ENCODE assay signal across 28 mouse cellular contexts in the genomic region with DNA sequence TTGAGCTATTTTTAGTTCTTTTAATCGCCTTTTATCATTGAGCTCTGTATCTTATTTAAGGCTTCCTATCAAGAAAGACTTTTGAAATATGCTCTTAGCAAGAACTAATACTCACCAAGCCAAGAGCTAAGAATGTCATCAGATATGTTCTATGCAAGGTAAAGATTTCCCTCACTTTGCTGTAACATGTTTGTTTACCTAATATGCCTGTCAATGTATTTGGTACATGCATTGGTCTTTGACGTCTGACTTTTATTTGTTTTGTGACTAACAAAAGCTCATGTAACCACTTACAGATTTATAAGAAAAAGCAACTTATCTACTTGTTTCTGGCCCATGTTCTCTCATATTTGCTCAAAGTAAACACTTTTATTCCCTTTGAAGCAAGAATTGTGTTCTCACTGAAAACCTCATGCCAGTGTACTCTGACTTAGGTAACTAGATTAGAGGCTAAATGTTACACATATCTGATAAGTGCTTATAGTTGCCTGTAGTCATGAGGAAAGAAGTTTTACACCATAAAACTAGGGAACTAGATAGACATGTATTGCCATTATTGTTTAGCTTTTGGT. TPM values are rescaled to one million over a fixed set of nuclear protein-coding genes. Genes with fewer than 3 reads are reported as not detected.
DNase-seq lines count a peak whose midpoint lies in the region; ATAC-seq and TF ChIP-seq lines count a peak whose summit lies in the region.
"Had no signal": no experiment of that assay in that cellular context is flagged by ENCODE, and none has a peak within 500 bp of the region (broad histone marks: within the 10 kb centered on the region; RNA-seq: fewer than 3 reads in every experiment).

No protein-coding gene starts in this region.

- peak; percentile 70 for DNase-seq in liver, adult 2 months (ENCODE audit: extremely low read depth, low read depth, low spot score)
- DNase-seq in liver, postnatal 0 days: no peak
- peak; percentile 2 for DNase-seq in naive thymus-derived CD4-positive, alpha-beta T cell, adult 2 months (ENCODE audit: low read depth)
- DNase-seq in stomach, postnatal 0 days (ENCODE audit: low spot score): no peak
- DNase-seq in left cerebral cortex, adult 18-20 months (ENCODE audit: low spot score in 2 of 2): no peak
- DNase-seq: adrenal gland, adult 8-10 months; adrenal gland, postnatal 14 days; adrenal gland, postnatal 36 days; B cell, adult 2 months; cerebellum, adult 11-12 months; cerebellum, adult 2 months; cerebellum, adult 9-10 months; cerebellum, postnatal 10 days; cerebellum, postnatal 25 days had no signal

- TF ChIP-seq CTCF in liver, adult 2 months (IDR thresholded peaks at IDR 0.05; ENCODE audit: low read depth, low read length): no peak
- no peak for TF ChIP-seq CTCF in liver, postnatal 0 days (IDR thresholded peaks at IDR 0.05; ENCODE audit: low read depth)
- TF ChIP-seq CTCF in stomach, postnatal 0 days (IDR thresholded peaks at IDR 0.05; ENCODE audit: low read depth): no peak

- H3K4me1 ChIP-seq in liver, adult 2 months (ENCODE audit: control insufficient read depth, insufficient read depth, low read length): no peaks in the 10 kb centered on the region
- no peaks in the 10 kb centered on the region for H3K4me1 ChIP-seq in liver, postnatal 0 days (ENCODE audit: insufficient read depth)
- H3K4me1 ChIP-seq in stomach, embryonic 15.5 days: no peaks in the 10 kb centered on the region
- H3K4me1 ChIP-seq in stomach, postnatal 0 days (replicated peaks; ENCODE audit: control insufficient read depth, insufficient read depth): no peaks in the 10 kb centered on the region
- no peaks in the 10 kb centered on the region for H3K4me1 ChIP-seq in forebrain, embryonic 15.5 days
- H3K4me1 ChIP-seq: embryonic facial prominence, embryonic 10.5 days; embryonic facial prominence, embryonic 12.5 days; forebrain, embryonic 13.5 days had no signal

- H3K79me2 ChIP-seq in liver, adult 2 months (ENCODE audit: control insufficient read depth, insufficient read depth, low read length): no peaks in the 10 kb centered on the region

- H3K9me3 ChIP-seq in liver, postnatal 0 days (ENCODE audit: low read length): no peaks in the 10 kb centered on the region
- no peaks in the 10 kb centered on the region for H3K9me3 ChIP-seq in stomach, embryonic 15.5 days
- H3K9me3 ChIP-seq in stomach, postnatal 0 days (ENCODE audit: control insufficient read depth, low read length): no peaks in the 10 kb centered on the region
- H3K9me3 ChIP-seq in forebrain, embryonic 15.5 days: no peaks in the 10 kb centered on the region
- H3K9me3 ChIP-seq: embryonic facial prominence, embryonic 10.5 days; embryonic facial prominence, embryonic 12.5 days; forebrain, embryonic 13.5 days; G1E had no signal

- no peak overlapping the region for H3K4me2 ChIP-seq in liver, postnatal 0 days (ENCODE audit: low read depth, low read length)
- no peak overlapping the region for H3K4me2 ChIP-seq in stomach, embryonic 15.5 days
- no peak overlapping the region for H3K4me2 ChIP-seq in stomach, postnatal 0 days (replicated peaks; ENCODE audit: low read depth)
- no peak overlapping the region for H3K4me2 ChIP-seq in forebrain, embryonic 15.5 days (replicated peaks)
- H3K4me2 ChIP-seq: embryonic facial prominence, embryonic 12.5 days; forebrain, embryonic 13.5 days had no signal

- no peak overlapping the region for H3K4me3 ChIP-seq in liver, adult 2 months (ENCODE audit: insufficient read depth, low read depth, low read length)
- no peak overlapping the region for H3K4me3 ChIP-seq in liver, postnatal 0 days (ENCODE audit: low read depth, low read length)
- no peak overlapping the region for H3K4me3 ChIP-seq in stomach, embryonic 15.5 days (replicated peaks)
- H3K4me3 ChIP-seq in stomach, postnatal 0 days (ENCODE audit: low read depth, low read length): no peak overlapping the region
- no peak overlapping the region for H3K4me3 ChIP-seq in forebrain, embryonic 15.5 days
- H3K4me3 ChIP-seq: embryonic facial prominence, embryonic 10.5 days; embryonic facial prominence, embryonic 12.5 days; forebrain, embryonic 13.5 days had no signal

- TF ChIP-seq EP300 in liver, postnatal 0 days (IDR thresholded peaks at IDR 0.05; ENCODE audit: low read depth): no peak
- TF ChIP-seq EP300 in stomach, postnatal 0 days (optimal IDR thresholded peaks at IDR 0.05): no peak

- TF ChIP-seq POLR2A in liver, adult 2 months (IDR thresholded peaks at IDR 0.05; ENCODE audit: extremely low read depth, insufficient read depth, low read length): no peak

- WGBS in liver, adult 2 months: 55% methylated on average over 2 of the region's 2 CpGs
- 66% methylated on average over 2 of the region's 2 CpGs for WGBS in liver, postnatal 0 days (ENCODE audit: insufficient replicate concordance)
- WGBS in stomach, embryonic 15.5 days: 65% methylated on average over 2 of the region's 2 CpGs
- 52% methylated on average over 2 of the region's 2 CpGs for WGBS in stomach, postnatal 0 days
- 93% methylated on average over 2 of the region's 2 CpGs for WGBS in forebrain, embryonic 15.5 days

- no peak for ATAC-seq in liver, postnatal 0 days
- ATAC-seq in stomach, embryonic 15.5 days (ENCODE audit: insufficient read depth, low FRiP score, low read depth): peak; percentile 66
- peak; percentile 75; the same call in 1 of the 2 replicates for ATAC-seq in stomach, postnatal 0 days (ENCODE audit: low FRiP score, low TSS enrichment)
- ATAC-seq in forebrain, embryonic 15.5 days (replicated peaks): no peak
- ATAC-seq: activated CD4-positive, CD25-positive, alpha-beta regulatory T cell, adult 4 months; CD4-positive, CD25-positive, alpha-beta regulatory T cell, adult 4 months; forebrain, embryonic 13.5 days; Patski had no signal

- H3K27me3 ChIP-seq in liver, adult 2 months (ENCODE audit: control insufficient read depth, insufficient read depth, low read length): no peaks in the 10 kb centered on the region
- no peaks in the 10 kb centered on the region for H3K27me3 ChIP-seq in liver, postnatal 0 days (ENCODE audit: insufficient read depth, low read length)
- H3K27me3 ChIP-seq in stomach, embryonic 15.5 days (replicated peaks): no peaks in the 10 kb centered on the region
- no peaks in the 10 kb centered on the region for H3K27me3 ChIP-seq in stomach, postnatal 0 days (ENCODE audit: control insufficient read depth, insufficient read depth, low read length)
- no peaks in the 10 kb centered on the region for H3K27me3 ChIP-seq in forebrain, embryonic 15.5 days
- H3K27me3 ChIP-seq: embryonic facial prominence, embryonic 12.5 days; forebrain, embryonic 13.5 days had no signal

- no peak overlapping the region for H3K9ac ChIP-seq in liver, adult 2 months (ENCODE audit: low read depth, low read length)
- H3K9ac ChIP-seq in liver, postnatal 0 days (replicated peaks): no peak overlapping the region
- no peak overlapping the region for H3K9ac ChIP-seq in stomach, embryonic 15.5 days
- no peak overlapping the region for H3K9ac ChIP-seq in stomach, postnatal 0 days (ENCODE audit: low read length)
- H3K9ac ChIP-seq in forebrain, embryonic 15.5 days (replicated peaks): no peak overlapping the region
- H3K9ac ChIP-seq: embryonic facial prominence, embryonic 12.5 days; forebrain, embryonic 13.5 days had no signal

- H3K27ac ChIP-seq in liver, adult 2 months (replicated peaks; ENCODE audit: insufficient read depth, low read depth, low read length): no peak overlapping the region
- H3K27ac ChIP-seq in liver, postnatal 0 days (ENCODE audit: low read depth): no peak overlapping the region
- no peak overlapping the region for H3K27ac ChIP-seq in stomach, embryonic 15.5 days
- no peak overlapping the region for H3K27ac ChIP-seq in stomach, postnatal 0 days (replicated peaks)
- H3K27ac ChIP-seq in forebrain, embryonic 15.5 days (replicated peaks): no peak overlapping the region
- H3K27ac ChIP-seq: embryonic facial prominence, embryonic 10.5 days; embryonic facial prominence, embryonic 12.5 days; forebrain, embryonic 13.5 days had no signal

- H3K36me3 ChIP-seq in liver, adult 2 months (ENCODE audit: control insufficient read depth, insufficient read depth, low read length): no peaks in the 10 kb centered on the region
- H3K36me3 ChIP-seq in liver, postnatal 0 days (replicated peaks; ENCODE audit: insufficient read depth, low read length): no peaks in the 10 kb centered on the region
- no peaks in the 10 kb centered on the region for H3K36me3 ChIP-seq in stomach, embryonic 15.5 days
- H3K36me3 ChIP-seq in stomach, postnatal 0 days (ENCODE audit: control insufficient read depth, insufficient read depth, low read length): no peaks in the 10 kb centered on the region
- no peaks in the 10 kb centered on the region for H3K36me3 ChIP-seq in forebrain, embryonic 15.5 days
- H3K36me3 ChIP-seq: embryonic facial prominence, embryonic 10.5 days; embryonic facial prominence, embryonic 12.5 days; G1E had no signal

RNA-seq across cellular contexts. Expression of gene Dennd2d, which starts 24.8 kb away (rescaled TPM):
- total RNA-seq in liver, adult 2 months (2014; rRNA removed): 7.3 and 8.0 TPM in 2 replicates
- 3.4 and 4.9 TPM in 2 replicates for polyA plus RNA-seq in liver, adult 2 months (2012; rRNA removed)
- polyA plus RNA-seq in liver, postnatal 0 days (2015; fragmentation: Nextera tagmentation; extraction: Ambion mirVana): 7.6 and 7.7 TPM in 2 replicates
- 20.2 and 20.4 TPM in 2 replicates for polyA plus RNA-seq in stomach, embryonic 15.5 days (2015; fragmentation: Nextera tagmentation; extraction: Ambion mirVana)
- 27.7 and 31.4 TPM in 2 replicates for polyA plus RNA-seq in stomach, postnatal 0 days (2015; fragmentation: Nextera tagmentation; extraction: Ambion mirVana)
- under 1 TPM; 0.30 to 0.70 TPM for total RNA-seq in left cerebral cortex, adult 18-20 months (2021)
- 0.09 and 0.34 TPM in 2 replicates for polyA plus RNA-seq in forebrain, embryonic 15.5 days (2015; fragmentation: Nextera tagmentation; extraction: Ambion mirVana)

RNA-seq across cellular contexts. Expression of gene Chil6, which starts 51.4 kb away (rescaled TPM):
- not detected in 2 replicates for total RNA-seq in liver, adult 2 months (2014; rRNA removed)
- polyA plus RNA-seq in liver, adult 2 months (2012; rRNA removed): not detected in 2 replicates
- polyA plus RNA-seq in liver, postnatal 0 days (2015; fragmentation: Nextera tagmentation; extraction: Ambion mirVana): not detected in 2 replicates
- not detected in 2 replicates for polyA plus RNA-seq in stomach, embryonic 15.5 days (2015; fragmentation: Nextera tagmentation; extraction: Ambion mirVana)
- polyA plus RNA-seq in stomach, postnatal 0 days (2015; fragmentation: Nextera tagmentation; extraction: Ambion mirVana): 0.07 TPM in 1 of 2 replicates, not detected in the other
- total RNA-seq in left cerebral cortex, adult 18-20 months (2021): not detected
- polyA plus RNA-seq in forebrain, embryonic 15.5 days (2015; fragmentation: Nextera tagmentation; extraction: Ambion mirVana): not detected in 2 replicates
- total RNA-seq: adrenal gland, adult 18-20 months; adrenal gland, adult 8-10 months; adrenal gland, postnatal 14 days; adrenal gland, postnatal 36 days; CH12.LX; G1E had no signal
- polyA plus RNA-seq: cerebellum, adult 2 months; cortical plate, adult 2 months; embryonic facial prominence, embryonic 10.5 days; embryonic facial prominence, embryonic 12.5 days; embryonic facial prominence, embryonic 14.5 days; forebrain, embryonic 11.5 days; forebrain, embryonic 13.5 days; G1E; Patski had no signal

Comparison
In these comparisons a context has a peak if more than half of its experiments do, and no peak if none do; other contexts are left out.
1. DNase-seq: peak in liver, adult 2 months (single experiment) and naive thymus-derived CD4-positive, alpha-beta T cell, adult 2 months (single experiment); none in liver, postnatal 0 days (single experiment), stomach, postnatal 0 days (single experiment) and left cerebral cortex, adult 18-20 months (0 of 2).
2. ATAC-seq: peak in stomach, embryonic 15.5 days (single experiment) and stomach, postnatal 0 days (single experiment); none in liver, postnatal 0 days (single experiment) and forebrain, embryonic 15.5 days (single experiment).